Mouse (Mus musculus) hindbrain, embryonic 12.5 days (tissue): ENCODE measurements around the gene Gpc6. TPM values are rescaled to one million over a fixed set of nuclear protein-coding genes. Genes with fewer than 3 reads are reported as not detected.
A peak's percentile ranks its signal among the peaks of the same experiment; 100 is the strongest.

ENCODE experiments used
- ATAC-seq: fragments of 200-750 bp; cut with Nextera tagmentation; 2 replicates; pipeline ENCODE4 v1.8.0; 2017; ENCODE audit warnings: moderate TSS enrichment; ENCODE audit not compliant: low FRiP score
- H3K27ac ChIP-seq: fragments of 300-500 bp; sonication (generic); 2 replicates; pipeline ENCODE4 v1.5.1; 2016; ENCODE audit warnings: mild to moderate bottlenecking
- H3K27me3 ChIP-seq: fragments of 300-500 bp; sonication (generic); 2 replicates; pipeline ENCODE4 v1.6.1; 2016; ENCODE audit warnings: mild to moderate bottlenecking
- H3K36me3 ChIP-seq: fragments of 300-500 bp; sonication (generic); 2 replicates; pipeline ENCODE4 v1.6.1; 2016; ENCODE audit warnings: mild to moderate bottlenecking
- H3K4me1 ChIP-seq: fragments of 300-500 bp; sonication (generic); 2 replicates; pipeline ENCODE4 v1.6.1; 2016
- H3K4me2 ChIP-seq: fragments of 300-500 bp; sonication (generic); replicated peaks from 2 replicates; pipeline ENCODE4 v1.6.1; 2016; ENCODE audit warnings: mild to moderate bottlenecking
- H3K4me3 ChIP-seq: fragments of 300-500 bp; sonication (generic); 2 replicates; pipeline ENCODE4 v1.5.1; 2016; ENCODE audit warnings: mild to moderate bottlenecking
- H3K9ac ChIP-seq: fragments of 300-500 bp; sonication (generic); 2 replicates; pipeline ENCODE4 v1.6.1; 2016; ENCODE audit warnings: mild to moderate bottlenecking, moderate library complexity
- H3K9me3 ChIP-seq: fragments of 300-500 bp; sonication (generic); replicated peaks from 2 replicates; pipeline ENCODE4 v1.6.1; 2016; ENCODE audit warnings: mild to moderate bottlenecking
- WGBS: fragments of 180-500 bp; shearing (Covaris S2); methylation state at CpG from one replicate; pipeline ENCODE4 v1.1.7; 2016; 5-methylcytosine and 5-hydroxymethylcytosine counted together
- polyA plus RNA-seq: library from polyadenylated mRNA; unstranded; fragments of >200 nt; fragmentation: Nextera tagmentation; extraction: Ambion mirVana; gene quantifications from 2 replicates; pipeline ENCODE4 v1.2.1, GENCODE M21; 2016

Gene Gpc6
- polyA plus RNA-seq, 1 experiment from 2014 or later, result 35.0 TPM

- peaks cover 7% of the 10 kb centered on the region; the same call in 1 of the 2 replicates for H3K4me1 ChIP-seq
- H3K4me2 ChIP-seq, result no peak overlapping the region
- H3K4me3 ChIP-seq, result no peak overlapping the region
- no peaks in the 10 kb centered on the region for H3K36me3 ChIP-seq
- 82% methylated on average over 5 of the region's 5 CpGs for WGBS
- H3K9ac ChIP-seq, result no peak overlapping the region
- H3K27ac ChIP-seq, result no peak overlapping the region
- H3K9me3 ChIP-seq, result no peaks in the 10 kb centered on the region
- H3K27me3 ChIP-seq, result no peaks in the 10 kb centered on the region
- no peak for ATAC-seq
Measured at GRCm38 (mm10) chr14:117022180-117022799, 97.2 kb downstream of the Gpc6 start.

- H3K4me1 ChIP-seq, result no peaks in the 10 kb centered on the region
- H3K4me2 ChIP-seq, result no peak overlapping the region
- no peak overlapping the region for H3K27ac ChIP-seq
- no peaks in the 10 kb centered on the region for H3K9me3 ChIP-seq
- no peak for ATAC-seq
- H3K9ac ChIP-seq, result no peak overlapping the region
- no peak overlapping the region for H3K4me3 ChIP-seq
- 78% methylated on average over 4 of the region's 4 CpGs for WGBS
- no peaks in the 10 kb centered on the region for H3K36me3 ChIP-seq
- no peaks in the 10 kb centered on the region for H3K27me3 ChIP-seq
Measured at GRCm38 (mm10) chr14:117034146-117034545, 109.0 kb downstream of the Gpc6 start.

DNA sequence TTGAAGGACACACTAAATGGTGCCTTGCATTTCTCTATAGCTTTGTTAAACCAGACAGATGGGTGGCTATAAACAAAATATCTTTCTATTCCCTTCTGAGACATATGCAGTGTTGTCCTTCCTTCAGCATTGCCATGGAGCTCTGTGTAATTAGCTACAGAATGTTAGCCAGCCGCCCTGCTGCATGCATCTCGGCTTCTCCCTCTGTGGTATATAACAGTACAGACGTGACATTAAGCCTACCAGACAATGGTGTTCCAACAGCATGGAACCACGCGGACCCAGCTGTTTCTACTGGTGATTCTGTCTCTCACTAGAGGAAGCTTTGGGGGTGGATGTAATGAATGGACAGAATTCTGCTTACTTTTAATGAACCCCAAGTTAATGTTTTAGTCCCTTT, 115.9 kb downstream of the Gpc6 start:
- Histone ChIP-seq H3K36me3 (no peaks in the 10 kb centered on the region), H3K4me1 (no peaks in the 10 kb centered on the region), H3K27ac (no peak overlapping the region), H3K4me2 (no peak overlapping the region), H3K9me3 (no peaks in the 10 kb centered on the region), H3K9ac (no peak overlapping the region), H3K4me3 (no peak overlapping the region), H3K27me3 (no peaks in the 10 kb centered on the region)
- 60% methylated on average over 5 of the region's 5 CpGs for WGBS
- no peak for ATAC-seq

DNA sequence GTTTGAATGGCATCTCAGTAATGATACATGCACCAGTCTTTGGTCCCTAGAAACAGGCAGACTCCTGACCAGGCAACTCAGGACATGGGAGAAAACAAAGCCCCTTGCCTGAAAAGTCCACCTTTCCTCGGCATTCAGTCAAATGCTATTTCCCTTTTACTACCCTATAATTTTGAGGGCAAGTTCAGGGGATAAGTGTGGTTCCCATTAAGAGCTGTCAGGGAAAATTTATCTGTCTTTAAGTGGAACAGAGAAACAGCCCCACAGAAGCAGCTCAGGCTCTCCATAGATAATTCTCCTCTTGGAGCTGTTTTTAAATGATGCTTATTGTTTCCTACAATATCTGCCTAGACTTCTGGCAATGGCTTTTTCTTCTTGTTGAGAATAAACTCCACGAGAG, 123.8 kb downstream of the Gpc6 start:
- Histone ChIP-seq H3K4me1 (peaks cover 3% of the 10 kb centered on the region; the same call in 1 of the 2 replicates), H3K9me3 (no peaks in the 10 kb centered on the region), H3K27ac (no peak overlapping the region), H3K4me3 (no peak overlapping the region), H3K27me3 (no peaks in the 10 kb centered on the region), H3K36me3 (no peaks in the 10 kb centered on the region), H3K4me2 (no peak overlapping the region), H3K9ac (no peak overlapping the region)
- no peak for ATAC-seq
- WGBS, result 64% methylated on average over 2 of the region's 2 CpGs

DNA sequence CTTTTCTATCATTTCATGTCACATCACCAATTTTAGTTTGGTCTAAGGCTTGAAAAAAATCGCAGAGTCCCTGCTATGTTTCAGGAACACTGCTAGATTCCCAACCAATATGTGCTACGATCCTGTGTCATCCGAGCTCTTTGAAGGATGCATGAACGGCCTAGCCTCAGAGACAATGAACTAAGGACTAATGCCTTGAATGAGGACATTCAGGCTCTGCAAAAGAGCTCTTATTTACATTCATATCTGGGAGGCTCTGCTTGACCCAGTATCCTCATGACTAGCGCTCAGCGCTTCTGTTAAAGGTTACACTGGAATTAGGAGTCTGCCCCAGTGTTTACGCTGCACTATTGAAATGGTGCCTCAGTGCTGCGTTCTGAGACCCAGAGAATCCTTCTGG, 125.8 kb downstream of the Gpc6 start:
- no peak overlapping the region for H3K27ac ChIP-seq
- H3K9me3 ChIP-seq, result no peaks in the 10 kb centered on the region
- peaks cover 3% of the 10 kb centered on the region; the same call in 1 of the 2 replicates for H3K4me1 ChIP-seq
- WGBS, result 68% methylated on average over 8 of the region's 8 CpGs
- no peak overlapping the region for H3K9ac ChIP-seq
- no peak for ATAC-seq
- no peaks in the 10 kb centered on the region for H3K36me3 ChIP-seq
- no peaks in the 10 kb centered on the region for H3K27me3 ChIP-seq
- no peak overlapping the region for H3K4me3 ChIP-seq
- no peak overlapping the region for H3K4me2 ChIP-seq

DNA sequence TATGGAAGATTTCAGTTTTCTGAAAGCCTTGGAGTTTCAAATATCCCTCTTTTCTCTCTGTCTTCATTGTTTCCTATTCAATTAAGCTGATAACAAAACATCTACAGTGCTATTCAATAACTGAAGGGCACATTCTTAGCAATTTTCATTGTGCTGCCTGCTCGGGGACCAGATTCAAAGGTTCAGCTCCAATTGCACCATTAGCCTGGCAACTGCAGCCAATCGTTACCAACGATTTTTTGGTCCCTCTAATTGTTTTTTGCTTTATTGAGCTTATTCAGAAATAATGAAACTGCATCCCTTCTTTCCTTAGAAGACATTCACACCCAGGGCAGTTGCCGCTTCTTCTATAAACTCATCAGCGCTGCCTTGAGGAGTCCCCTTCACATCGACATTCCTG, 128.2 kb downstream of the Gpc6 start:
- H3K4me1 ChIP-seq, result peaks cover 3% of the 10 kb centered on the region; the same call in 1 of the 2 replicates
- no peaks in the 10 kb centered on the region for H3K9me3 ChIP-seq
- H3K27ac ChIP-seq, result no peak overlapping the region
- ATAC-seq, result no peak
- H3K36me3 ChIP-seq, result no peaks in the 10 kb centered on the region
- no peak overlapping the region for H3K9ac ChIP-seq
- H3K27me3 ChIP-seq, result no peaks in the 10 kb centered on the region
- H3K4me3 ChIP-seq, result no peak overlapping the region
- no peak overlapping the region for H3K4me2 ChIP-seq
- WGBS, result 65% methylated on average over 6 of the region's 6 CpGs

- Histone ChIP-seq H3K4me3 (no peak overlapping the region), H3K9me3 (no peaks in the 10 kb centered on the region), H3K36me3 (no peaks in the 10 kb centered on the region), H3K4me1 (peaks cover 3% of the 10 kb centered on the region), H3K9ac (no peak overlapping the region), H3K4me2 (no peak overlapping the region), H3K27ac (no peak overlapping the region), H3K27me3 (no peaks in the 10 kb centered on the region)
- ATAC-seq, result no peak
- 74% methylated on average over 2 of the region's 2 CpGs for WGBS
Measured at GRCm38 (mm10) chr14:117055134-117055533, 130.0 kb downstream of the Gpc6 start.

GRCm38 (mm10) chr14:117061078-117061477, 136.0 kb downstream of the Gpc6 start:
- no peaks in the 10 kb centered on the region for H3K36me3 ChIP-seq
- H3K4me2 ChIP-seq, result no peak overlapping the region
- H3K4me1 ChIP-seq, result peaks cover 6% of the 10 kb centered on the region; the same call in 1 of the 2 replicates
- ATAC-seq, result no peak
- H3K9ac ChIP-seq, result no peak overlapping the region
- H3K4me3 ChIP-seq, result no peak overlapping the region
- no peak overlapping the region for H3K27ac ChIP-seq
- H3K27me3 ChIP-seq, result no peaks in the 10 kb centered on the region
- WGBS, result 44% methylated on average over 2 of the region's 2 CpGs
- H3K9me3 ChIP-seq, result no peaks in the 10 kb centered on the region

GRCm38 (mm10) chr14:117061527-117061926, 136.4 kb downstream of the Gpc6 start:
- Histone ChIP-seq H3K4me1 (peaks cover 6% of the 10 kb centered on the region; the same call in 1 of the 2 replicates), H3K4me2 (no peak overlapping the region), H3K9me3 (no peaks in the 10 kb centered on the region), H3K9ac (no peak overlapping the region), H3K27me3 (no peaks in the 10 kb centered on the region), H3K27ac (no peak overlapping the region), H3K36me3 (no peaks in the 10 kb centered on the region), H3K4me3 (no peak overlapping the region)
- WGBS, result 45% methylated on average over 2 of the region's 2 CpGs
- ATAC-seq, result no peak

GRCm38 (mm10) chr14:117068179-117068578, 143.1 kb downstream of the Gpc6 start:
- Histone ChIP-seq H3K4me3 (no peak overlapping the region), H3K27ac (no peak overlapping the region), H3K9ac (no peak overlapping the region), H3K4me2 (no peak overlapping the region), H3K27me3 (no peaks in the 10 kb centered on the region), H3K4me1 (no peaks in the 10 kb centered on the region), H3K36me3 (no peaks in the 10 kb centered on the region), H3K9me3 (no peaks in the 10 kb centered on the region)
- ATAC-seq, result 0 out of 2 replicates have a peak, but pooled peaks have one; percentile 40
- 69% methylated on average over 5 of the region's 5 CpGs for WGBS

DNA sequence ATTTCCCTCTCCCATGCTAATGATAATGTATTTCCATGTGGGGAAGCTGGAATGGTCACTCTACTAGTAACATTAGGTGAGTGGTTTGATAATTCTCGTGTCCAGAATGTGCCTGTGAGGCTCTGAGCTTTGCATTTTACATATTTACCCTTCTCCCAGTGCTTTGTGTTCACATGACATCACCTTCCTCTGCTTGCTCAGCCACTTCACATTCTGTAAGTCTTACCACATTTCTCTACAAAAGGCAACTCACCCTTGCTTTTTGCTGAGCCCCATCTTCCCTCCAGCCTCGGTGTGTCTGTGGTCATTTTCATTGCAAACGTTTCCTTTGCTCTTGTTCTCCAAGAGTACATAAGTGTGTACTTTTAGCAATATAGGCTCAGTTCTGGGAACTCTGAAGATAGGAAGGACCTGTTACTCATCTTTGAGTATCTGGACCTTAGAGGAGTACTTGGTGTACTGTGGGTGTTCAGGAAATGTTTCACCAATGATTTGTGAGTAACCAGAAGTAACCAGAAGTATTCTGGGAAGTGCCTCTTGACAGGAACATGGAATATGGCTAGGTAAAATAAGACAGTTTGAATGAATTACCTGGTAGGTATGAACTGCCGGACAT, 145.5 kb downstream of the Gpc6 start:
- Histone ChIP-seq H3K4me1 (no peaks in the 10 kb centered on the region), H3K9me3 (no peaks in the 10 kb centered on the region), H3K27me3 (no peaks in the 10 kb centered on the region), H3K4me2 (no peak overlapping the region), H3K36me3 (no peaks in the 10 kb centered on the region), H3K27ac (no peak overlapping the region), H3K9ac (no peak overlapping the region), H3K4me3 (no peak overlapping the region)
- ATAC-seq, result no peak
- WGBS, result 95% methylated on average over 4 of the region's 4 CpGs

- Histone ChIP-seq H3K27ac (no peak overlapping the region), H3K4me2 (no peak overlapping the region), H3K9ac (no peak overlapping the region), H3K36me3 (no peaks in the 10 kb centered on the region), H3K9me3 (no peaks in the 10 kb centered on the region), H3K27me3 (no peaks in the 10 kb centered on the region), H3K4me1 (no peaks in the 10 kb centered on the region), H3K4me3 (no peak overlapping the region)
- ATAC-seq, result no peak
- 90% methylated on average over 4 of the region's 4 CpGs for WGBS
Measured at GRCm38 (mm10) chr14:117093586-117093985, 168.5 kb downstream of the Gpc6 start.

DNA sequence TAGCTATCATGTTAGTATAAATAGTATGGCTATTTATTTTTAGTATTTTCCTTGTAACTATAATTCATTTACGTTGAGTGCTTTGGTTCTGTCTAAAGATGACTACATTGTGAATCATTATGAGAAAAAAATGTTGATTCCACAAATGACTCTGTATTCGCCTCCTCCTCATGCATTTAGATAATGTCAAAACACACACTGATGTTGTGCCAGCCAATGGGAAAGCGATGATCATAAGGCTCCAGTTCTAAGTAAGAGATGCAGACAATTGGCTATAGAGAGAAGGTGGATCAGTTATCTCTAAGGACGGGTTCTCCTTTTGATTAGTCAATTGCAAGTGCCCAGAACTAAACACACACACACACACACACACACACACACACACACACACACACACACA, 181.8 kb downstream of the Gpc6 start:
- H3K4me2 ChIP-seq, result no peak overlapping the region
- no peak overlapping the region for H3K27ac ChIP-seq
- no peak for ATAC-seq
- H3K9ac ChIP-seq, result no peak overlapping the region
- H3K4me1 ChIP-seq, result no peaks in the 10 kb centered on the region
- WGBS, result 94% methylated on average over 4 of the region's 4 CpGs
- H3K27me3 ChIP-seq, result no peaks in the 10 kb centered on the region
- H3K36me3 ChIP-seq, result no peaks in the 10 kb centered on the region
- no peak overlapping the region for H3K4me3 ChIP-seq
- no peaks in the 10 kb centered on the region for H3K9me3 ChIP-seq
